Mouse (Mus musculus): ENCODE data around the gene Dscaml1. TPM values are rescaled to one million over a fixed set of nuclear protein-coding genes. Genes with fewer than 3 reads are reported as not detected.

The Dscaml1 gene
- polyA plus RNA-seq, 1 experiment, result not detected

DNA sequence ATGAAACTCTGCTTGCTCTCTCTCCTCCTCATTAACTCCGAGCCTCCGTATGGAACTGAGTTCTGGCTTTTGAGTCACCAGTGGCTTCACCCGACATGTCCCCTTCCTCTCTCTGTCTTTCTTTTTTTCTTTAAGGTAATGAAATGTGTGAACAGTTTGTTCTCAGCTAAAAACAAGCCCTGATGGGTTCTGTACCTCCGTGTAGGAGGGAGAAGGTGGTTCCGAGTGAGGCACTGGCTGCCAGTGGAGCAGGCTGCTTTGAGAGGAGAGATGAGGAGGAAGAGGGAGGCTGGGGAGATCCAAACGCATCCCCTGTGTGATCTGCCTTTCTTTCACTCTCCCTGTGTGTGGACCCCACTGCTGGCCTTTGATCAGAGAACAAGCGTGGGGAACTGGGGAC is 111.2 kb downstream of the Dscaml1 start:
- Histone ChIP-seq H3K27ac (ENCODE audit: control insufficient read depth, insufficient read depth, low read depth, low read length, poor library complexity) (no peak overlapping the region), H3K4me3 (replicated peaks; ENCODE audit: control insufficient read depth, low read depth, low read length) (no peak overlapping the region), H3K4me1 (ENCODE audit: control insufficient read depth, insufficient read depth, low read length) (no peaks in the 10 kb centered on the region)
- 80% methylated on average over 7 of the region's 7 CpGs for WGBS
- TF ChIP-seq POLR2A (IDR thresholded peaks at IDR 0.05; ENCODE audit: borderline replicate concordance, control insufficient read depth, low read depth, low read length) (no peak), CTCF (IDR thresholded peaks at IDR 0.05; ENCODE audit: control insufficient read depth, insufficient read depth, low read length) (no peak)

DNA sequence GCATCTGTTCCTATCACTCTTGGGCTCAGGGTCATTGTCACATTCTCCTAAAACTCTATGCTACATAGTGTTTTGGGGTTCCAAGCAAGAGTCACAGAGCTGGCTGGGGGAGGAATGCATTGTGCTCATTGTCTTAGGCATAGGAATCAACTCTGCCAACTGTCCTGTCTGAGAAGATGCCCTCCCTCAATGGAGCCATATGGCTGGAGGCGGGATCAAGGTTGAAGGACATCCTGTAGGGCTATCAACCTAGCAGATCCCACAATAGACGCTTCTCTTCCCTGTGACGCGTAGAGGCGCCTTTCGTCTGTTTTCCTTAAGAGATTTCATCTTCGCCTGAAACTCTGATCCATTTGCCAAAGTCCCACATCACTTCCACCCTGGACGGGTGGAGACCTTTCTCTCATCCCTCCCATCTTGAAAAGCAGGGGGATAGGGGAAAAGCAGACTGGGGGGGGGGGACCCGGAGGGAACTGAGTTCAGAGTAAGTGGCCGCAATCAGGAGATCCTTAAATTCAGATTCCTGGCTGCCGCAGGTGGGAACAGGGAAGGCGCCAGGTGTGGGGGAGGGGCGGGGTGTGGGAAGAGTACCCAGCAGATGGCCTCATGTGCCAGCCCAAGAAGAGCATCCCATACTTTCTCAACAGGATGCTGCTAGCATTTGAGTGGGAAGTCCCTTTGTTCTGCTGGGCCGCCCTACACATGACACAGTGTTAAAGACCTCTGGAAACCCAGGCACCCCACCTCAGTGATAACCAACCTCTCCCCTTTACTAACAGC is 113.0 kb downstream of the Dscaml1 start:
- no peak for TF ChIP-seq POLR2A (IDR thresholded peaks at IDR 0.05; ENCODE audit: borderline replicate concordance, control insufficient read depth, low read depth, low read length)
- TF ChIP-seq CTCF (IDR thresholded peaks at IDR 0.05; ENCODE audit: control insufficient read depth, insufficient read depth, low read length), result no peak
- H3K4me1 ChIP-seq (ENCODE audit: control insufficient read depth, insufficient read depth, low read length), result no peaks in the 10 kb centered on the region
- 86% methylated on average over 14 of the region's 14 CpGs for WGBS
- no peak overlapping the region for H3K4me3 ChIP-seq (replicated peaks; ENCODE audit: control insufficient read depth, low read depth, low read length)
- H3K27ac ChIP-seq (ENCODE audit: control insufficient read depth, insufficient read depth, low read depth, low read length, poor library complexity), result no peak overlapping the region

DNA sequence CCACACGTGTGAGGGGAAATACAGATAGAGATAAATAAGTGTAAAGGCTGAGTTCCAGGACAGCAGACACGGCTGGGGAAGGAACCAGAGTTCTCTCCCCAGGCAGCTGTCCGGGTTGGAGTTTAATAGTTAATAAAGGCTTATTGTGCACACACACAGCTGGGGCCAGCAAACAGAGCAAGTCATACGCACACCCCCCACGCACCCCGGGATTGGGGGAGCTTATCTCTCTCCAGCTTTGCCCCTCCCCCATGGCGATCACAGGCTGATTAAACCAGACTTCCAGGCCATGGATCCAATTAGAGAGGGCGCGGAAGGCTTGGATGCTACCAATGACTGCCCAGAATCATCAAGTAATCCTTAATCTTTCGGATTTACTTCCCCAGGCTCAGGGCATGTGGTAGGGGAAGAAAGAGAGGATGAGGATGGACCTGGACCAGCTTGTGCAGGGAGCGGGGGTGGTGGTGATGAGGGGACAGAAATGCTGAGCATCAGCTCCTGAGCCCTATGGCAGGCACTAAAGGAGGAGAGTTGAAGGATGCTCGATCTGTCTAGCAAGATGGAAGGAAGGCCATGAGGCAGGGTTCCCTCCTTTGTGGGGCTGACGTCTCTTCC is 119.7 kb downstream of the Dscaml1 start:
- TF ChIP-seq POLR2A (IDR thresholded peaks at IDR 0.05; ENCODE audit: borderline replicate concordance, control insufficient read depth, low read depth, low read length) (no peak), CTCF (IDR thresholded peaks at IDR 0.05; ENCODE audit: control insufficient read depth, insufficient read depth, low read length) (no peak)
- Histone ChIP-seq H3K27ac (ENCODE audit: control insufficient read depth, insufficient read depth, low read depth, low read length, poor library complexity) (0 out of 2 replicates have a peak overlapping the region, but pooled peaks have one; percentile 66), H3K4me3 (replicated peaks; ENCODE audit: control insufficient read depth, low read depth, low read length) (no peak overlapping the region), H3K4me1 (ENCODE audit: control insufficient read depth, insufficient read depth, low read length) (peaks cover 4% of the 10 kb centered on the region; the same call in 1 of the 2 replicates)
- WGBS, result 56% methylated on average over 13 of the region's 13 CpGs

DNA sequence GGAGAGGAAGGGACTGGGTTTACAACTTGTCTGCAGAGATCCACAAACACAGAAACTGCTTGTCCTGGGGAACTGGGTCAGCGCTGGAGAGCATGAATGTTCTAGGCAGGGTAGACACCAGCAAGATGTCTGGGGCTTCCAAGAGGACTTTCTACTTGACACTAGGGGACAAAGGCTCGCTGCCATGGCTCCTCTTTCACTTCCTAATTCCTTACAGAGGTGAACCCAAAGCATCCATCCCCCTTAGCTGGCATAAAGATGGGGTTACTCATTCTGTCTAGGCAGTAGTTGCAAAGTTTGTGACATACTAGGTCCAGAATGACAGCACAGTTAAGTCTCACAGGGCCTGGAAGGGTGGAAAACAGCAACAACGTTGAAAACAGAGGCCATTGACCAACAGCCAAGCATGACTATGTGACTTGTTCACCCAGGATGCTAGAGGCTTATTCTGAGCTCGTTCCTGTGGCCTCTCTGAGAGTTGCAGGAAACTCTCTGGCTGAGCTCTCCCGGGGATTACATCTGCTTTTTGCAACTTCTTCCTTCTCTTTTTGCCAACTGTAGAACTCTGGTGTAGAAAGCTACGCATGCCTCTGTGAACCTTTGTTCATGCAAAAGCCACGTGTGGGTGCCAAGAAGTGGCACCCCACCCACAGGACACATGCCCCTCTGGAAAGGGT is 120.6 kb downstream of the Dscaml1 start:
- no peak overlapping the region for H3K4me3 ChIP-seq (replicated peaks; ENCODE audit: control insufficient read depth, low read depth, low read length)
- peaks cover 4% of the 10 kb centered on the region; the same call in 1 of the 2 replicates for H3K4me1 ChIP-seq (ENCODE audit: control insufficient read depth, insufficient read depth, low read length)
- peak overlapping the region; percentile 66 for H3K27ac ChIP-seq (ENCODE audit: control insufficient read depth, insufficient read depth, low read depth, low read length, poor library complexity)
- TF ChIP-seq POLR2A (IDR thresholded peaks at IDR 0.05; ENCODE audit: borderline replicate concordance, control insufficient read depth, low read depth, low read length) (no peak), CTCF (IDR thresholded peaks at IDR 0.05; ENCODE audit: control insufficient read depth, insufficient read depth, low read length) (no peak)
- 15% methylated on average over 7 of the region's 7 CpGs for WGBS

DNA sequence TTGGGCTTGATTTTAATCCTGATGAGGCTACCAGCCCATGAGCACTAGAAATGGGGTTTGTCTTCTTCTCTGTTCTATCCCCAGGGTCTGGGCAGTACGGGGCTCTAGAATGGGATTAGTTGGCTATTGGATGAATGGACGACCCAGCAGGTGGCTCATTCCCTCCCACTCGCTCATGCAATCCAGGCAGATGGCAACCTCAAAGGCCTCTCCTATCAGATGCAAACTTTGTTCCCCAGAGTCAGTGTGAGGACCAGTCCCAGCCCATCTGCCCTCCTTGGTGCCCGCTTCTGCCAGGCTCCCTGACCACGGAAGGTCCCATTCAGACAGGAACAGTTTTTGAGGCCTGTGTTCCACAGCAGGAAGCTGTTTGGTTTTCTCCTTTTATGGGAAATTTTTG is 123.4 kb downstream of the Dscaml1 start:
- Histone ChIP-seq H3K27ac (ENCODE audit: control insufficient read depth, insufficient read depth, low read depth, low read length, poor library complexity) (no peak overlapping the region), H3K4me3 (replicated peaks; ENCODE audit: control insufficient read depth, low read depth, low read length) (no peak overlapping the region), H3K4me1 (ENCODE audit: control insufficient read depth, insufficient read depth, low read length) (peaks cover 4% of the 10 kb centered on the region; the same call in 1 of the 2 replicates)
- WGBS, result 37% methylated on average over 5 of the region's 5 CpGs
- TF ChIP-seq POLR2A (IDR thresholded peaks at IDR 0.05; ENCODE audit: borderline replicate concordance, control insufficient read depth, low read depth, low read length), result no peak
- no peak for TF ChIP-seq CTCF (IDR thresholded peaks at IDR 0.05; ENCODE audit: control insufficient read depth, insufficient read depth, low read length)

DNA sequence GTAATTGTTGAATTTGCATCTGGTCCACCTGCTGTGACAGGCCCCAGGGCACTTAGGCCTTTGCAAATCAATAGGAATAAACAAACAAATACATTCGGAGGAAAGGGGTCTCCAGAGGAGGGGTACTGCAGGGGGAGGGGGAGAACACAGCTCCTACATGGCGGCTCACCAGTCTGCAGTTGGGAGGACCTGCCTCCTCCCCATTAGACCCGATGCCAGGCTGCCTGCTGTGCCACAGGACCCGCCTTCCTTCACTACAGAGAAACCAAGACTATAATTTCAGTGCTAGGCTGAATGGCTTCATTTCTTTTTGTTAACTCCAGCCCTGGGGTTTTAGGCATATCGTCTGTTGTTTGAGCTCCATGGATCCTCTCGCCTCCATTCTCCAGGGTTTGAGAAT is 123.8 kb downstream of the Dscaml1 start:
- Histone ChIP-seq H3K4me1 (ENCODE audit: control insufficient read depth, insufficient read depth, low read length) (peaks cover 5% of the 10 kb centered on the region; the same call in 1 of the 2 replicates), H3K4me3 (replicated peaks; ENCODE audit: control insufficient read depth, low read depth, low read length) (no peak overlapping the region), H3K27ac (ENCODE audit: control insufficient read depth, insufficient read depth, low read depth, low read length, poor library complexity) (no peak overlapping the region)
- TF ChIP-seq POLR2A (IDR thresholded peaks at IDR 0.05; ENCODE audit: borderline replicate concordance, control insufficient read depth, low read depth, low read length) (no peak), CTCF (IDR thresholded peaks at IDR 0.05; ENCODE audit: control insufficient read depth, insufficient read depth, low read length) (no peak)
- WGBS, result 60% methylated on average over 6 of the region's 6 CpGs

DNA sequence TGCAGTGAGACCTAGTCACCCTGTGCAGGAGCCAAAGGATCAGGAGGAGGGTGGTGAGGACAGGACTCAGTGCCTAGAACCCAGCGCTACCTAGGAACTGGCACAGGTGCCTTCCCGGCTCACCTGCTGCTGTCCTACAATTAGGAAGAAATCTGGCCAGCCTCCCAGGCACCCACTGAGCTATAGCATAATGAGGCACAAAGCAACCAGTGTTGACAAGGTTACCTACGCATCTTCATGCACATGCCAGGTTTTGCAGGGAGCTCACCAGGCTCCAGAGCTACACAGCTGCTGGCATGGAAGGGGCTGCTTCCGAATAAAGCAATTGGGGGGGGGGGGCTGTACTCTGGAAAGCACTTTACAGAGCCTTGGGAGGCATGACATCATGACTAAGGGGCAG is 124.2 kb downstream of the Dscaml1 start:
- WGBS, result 88% methylated on average over 4 of the region's 4 CpGs
- TF ChIP-seq POLR2A (IDR thresholded peaks at IDR 0.05; ENCODE audit: borderline replicate concordance, control insufficient read depth, low read depth, low read length) (no peak), CTCF (IDR thresholded peaks at IDR 0.05; ENCODE audit: control insufficient read depth, insufficient read depth, low read length) (no peak)
- peaks cover 5% of the 10 kb centered on the region; the same call in 1 of the 2 replicates for H3K4me1 ChIP-seq (ENCODE audit: control insufficient read depth, insufficient read depth, low read length)
- H3K27ac ChIP-seq (ENCODE audit: control insufficient read depth, insufficient read depth, low read depth, low read length, poor library complexity), result no peak overlapping the region
- H3K4me3 ChIP-seq (replicated peaks; ENCODE audit: control insufficient read depth, low read depth, low read length), result no peak overlapping the region
